Mouse (Mus musculus): ENCODE data around the gene Chst12.

The Chst12 gene

DNA sequence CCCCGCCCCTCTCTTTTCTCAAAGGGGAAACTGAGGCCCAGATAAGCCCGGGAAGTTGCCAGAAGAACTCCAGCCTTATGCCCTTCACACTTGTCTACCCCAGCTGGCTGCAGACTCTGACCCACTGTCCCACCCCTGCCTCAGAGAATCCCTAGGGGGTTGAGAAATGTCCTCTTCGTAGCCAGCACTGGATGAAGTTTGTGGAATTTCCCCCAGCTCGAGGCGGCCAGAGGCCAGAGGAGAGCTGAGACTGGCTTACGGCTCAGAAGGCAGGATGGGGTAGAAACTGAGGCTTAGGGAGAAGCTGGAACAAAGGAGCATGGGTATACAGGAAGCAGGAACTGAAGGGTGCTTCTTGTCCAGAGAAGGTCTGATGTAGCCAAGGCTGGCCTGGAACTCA is 67.3 kb downstream of the Chst12 start:
- DNase-seq, result peak; percentile 66

All from kidney, postnatal 10 days (tissue).